ENCODE assay signal across 9 mouse cellular contexts in the genomic region with DNA sequence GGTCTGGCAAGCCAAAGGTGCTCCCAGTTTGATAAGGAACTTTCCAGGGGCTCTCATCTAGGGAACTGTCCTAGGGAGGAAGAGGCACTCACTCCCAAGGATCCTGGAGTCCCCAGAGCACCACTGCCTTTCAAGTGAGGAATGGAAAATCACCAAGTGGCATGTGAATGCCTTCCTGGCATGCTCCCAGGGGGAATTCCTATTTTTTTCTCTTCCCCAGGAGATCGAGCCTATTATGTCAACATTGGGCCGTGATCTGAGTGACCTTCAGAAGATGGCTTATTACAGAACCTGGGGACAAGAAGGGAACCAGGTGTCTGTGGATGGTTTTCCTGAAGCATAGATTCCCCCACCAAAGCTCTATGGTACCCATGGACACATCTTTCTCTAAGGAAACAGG.
DNase-seq lines count a peak whose midpoint lies in the region; ATAC-seq and TF ChIP-seq lines count a peak whose summit lies in the region.
"Had no signal": no experiment of that assay in that cellular context is flagged by ENCODE, and none has a peak within 500 bp of the region (broad histone marks: within the 10 kb centered on the region; RNA-seq: fewer than 3 reads in every experiment).

No protein-coding gene starts in this region.

- peaks cover 30% of the 10 kb centered on the region for H3K4me1 ChIP-seq in kidney, adult 2 months (ENCODE audit: control insufficient read depth, insufficient read depth, low read length)
- H3K4me1 ChIP-seq in kidney, embryonic 14.5 days (ENCODE audit: control insufficient read depth, insufficient read depth, low read length), result peaks cover 9% of the 10 kb centered on the region; the same call in 1 of the 2 replicates
- 0 out of 2 replicates have a peak, but pooled peaks cover 2% of the 10 kb centered on the region for H3K4me1 ChIP-seq in stomach, postnatal 0 days (replicated peaks; ENCODE audit: control insufficient read depth, insufficient read depth)

- ATAC-seq in kidney, embryonic 14.5 days (ENCODE audit: low FRiP score, low TSS enrichment), result no peak
- ATAC-seq in stomach, postnatal 0 days (ENCODE audit: low FRiP score, low TSS enrichment), result no peak

- H3K9ac ChIP-seq in kidney, embryonic 14.5 days (ENCODE audit: low read depth, low read length), result no peak overlapping the region
- no peak overlapping the region for H3K9ac ChIP-seq in stomach, postnatal 0 days (ENCODE audit: low read length)
- H3K9ac ChIP-seq: hindbrain, embryonic 15.5 days had no signal

- 25% methylated on average over 2 of the region's 2 CpGs for WGBS in kidney, adult 2 months
- 79% methylated on average over 2 of the region's 2 CpGs for WGBS in kidney, embryonic 14.5 days
- WGBS in stomach, postnatal 0 days, result 34% methylated on average over 2 of the region's 2 CpGs

- no peaks in the 10 kb centered on the region for H3K9me3 ChIP-seq in kidney, embryonic 14.5 days (ENCODE audit: control insufficient read depth, low read length)
- no peaks in the 10 kb centered on the region for H3K9me3 ChIP-seq in stomach, postnatal 0 days (ENCODE audit: control insufficient read depth, low read length)
- H3K9me3 ChIP-seq: hindbrain, embryonic 15.5 days had no signal

- H3K4me2 ChIP-seq in kidney, embryonic 14.5 days (replicated peaks; ENCODE audit: low read depth, low read length), result no peak overlapping the region
- H3K4me2 ChIP-seq in stomach, postnatal 0 days (replicated peaks; ENCODE audit: low read depth), result no peak overlapping the region
- H3K4me2 ChIP-seq: hindbrain, embryonic 15.5 days had no signal

- DNase-seq in kidney, adult 2 months, result peak; percentile 86
- peak; percentile 64 for DNase-seq in adipocyte (ENCODE audit: low spot score)
- DNase-seq in adrenal gland, postnatal 25 days, result peak; percentile 53
- DNase-seq in kidney, postnatal 36 days, result peak; percentile 68 to 71
- no peak for DNase-seq in stomach, postnatal 0 days (ENCODE audit: low spot score)
- DNase-seq in ovary, postnatal 14 days (ENCODE audit: low spot score), result no peak

- no peaks in the 10 kb centered on the region for H3K27me3 ChIP-seq in kidney, adult 2 months (replicated peaks; ENCODE audit: control insufficient read depth, insufficient read depth, low read length)
- no peaks in the 10 kb centered on the region for H3K27me3 ChIP-seq in kidney, embryonic 14.5 days (ENCODE audit: control insufficient read depth, insufficient read depth, low read length)
- no peaks in the 10 kb centered on the region for H3K27me3 ChIP-seq in stomach, postnatal 0 days (ENCODE audit: control insufficient read depth, insufficient read depth, low read length)
- H3K27me3 ChIP-seq: hindbrain, embryonic 15.5 days had no signal

- TF ChIP-seq EP300 in stomach, postnatal 0 days (optimal IDR thresholded peaks at IDR 0.05), result no peak

- no peaks in the 10 kb centered on the region for H3K36me3 ChIP-seq in kidney, adult 2 months (ENCODE audit: control insufficient read depth, insufficient read depth, low read length)
- peaks cover 3% of the 10 kb centered on the region for H3K36me3 ChIP-seq in kidney, embryonic 14.5 days (ENCODE audit: control insufficient read depth, insufficient read depth, low read length)
- H3K36me3 ChIP-seq in stomach, postnatal 0 days (ENCODE audit: control insufficient read depth, insufficient read depth, low read length), result no peaks in the 10 kb centered on the region
- H3K36me3 ChIP-seq: hindbrain, embryonic 15.5 days had no signal

- TF ChIP-seq CTCF in kidney, adult 2 months (conservative IDR thresholded peaks at IDR 0.05; ENCODE audit: insufficient read depth, insufficient read length, low read depth, low read length), result no peak
- TF ChIP-seq CTCF in stomach, postnatal 0 days (IDR thresholded peaks at IDR 0.05; ENCODE audit: low read depth), result no peak

- H3K27ac ChIP-seq in kidney, adult 2 months (ENCODE audit: insufficient read depth, low read depth, low read length), result peak overlapping the region; percentile 94
- no peak overlapping the region for H3K27ac ChIP-seq in kidney, embryonic 14.5 days (ENCODE audit: low read depth, low read length)
- no peak overlapping the region for H3K27ac ChIP-seq in stomach, postnatal 0 days (replicated peaks)
- H3K27ac ChIP-seq: hindbrain, embryonic 15.5 days; macrophage had no signal

- no peak for TF ChIP-seq POLR2A in kidney, adult 2 months (IDR thresholded peaks at IDR 0.05; ENCODE audit: low read depth, low read length)

- H3K4me3 ChIP-seq in kidney, adult 2 months (ENCODE audit: insufficient read depth, low read depth, low read length), result no peak overlapping the region
- no peak overlapping the region for H3K4me3 ChIP-seq in kidney, embryonic 14.5 days (ENCODE audit: low read length)
- no peak overlapping the region for H3K4me3 ChIP-seq in stomach, postnatal 0 days (ENCODE audit: low read depth, low read length)
- H3K4me3 ChIP-seq: hindbrain, embryonic 15.5 days had no signal

Comparison
In these comparisons a context has a peak if more than half of its experiments do, and no peak if none do; other contexts are left out.
1. DNase-seq: peak in kidney, adult 2 months (single experiment), adipocyte (single experiment), adrenal gland, postnatal 25 days (single experiment) and kidney, postnatal 36 days (2 of 2); none in stomach, postnatal 0 days (single experiment) and ovary, postnatal 14 days (single experiment).